Comparison of ENCODE assay signal across 9 mouse cellular contexts in the genomic region with DNA sequence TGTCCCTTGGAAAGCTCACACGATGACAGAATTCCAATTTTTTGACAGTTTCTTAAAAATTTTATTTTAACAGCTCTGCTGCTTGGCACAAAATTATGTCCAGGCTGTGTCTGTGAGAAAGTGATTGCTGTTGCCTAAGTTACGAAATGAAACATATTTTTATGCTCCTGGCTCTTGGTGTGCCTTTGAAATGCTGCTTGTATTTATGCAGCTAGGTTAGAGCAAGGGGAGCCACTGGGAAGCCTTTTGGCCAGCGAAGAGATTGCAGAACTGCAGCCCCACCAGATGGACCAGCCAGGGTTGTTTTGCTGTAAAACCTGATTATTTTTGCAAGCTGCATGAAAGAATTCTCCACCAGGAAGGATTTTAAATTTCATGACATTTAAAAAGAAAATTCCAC. TPM values are rescaled to one million over a fixed set of nuclear protein-coding genes. Genes with fewer than 3 reads are reported as not detected.
DNase-seq lines count a peak whose midpoint lies in the region.
"Had no signal": no experiment of that assay in that cellular context is flagged by ENCODE, and none has a peak within 500 bp of the region (broad histone marks: within the 10 kb centered on the region; RNA-seq: fewer than 3 reads in every experiment).

No protein-coding gene starts in this region.

- DNase-seq in heart, postnatal 10 days = peak; percentile 5 to 7
- DNase-seq in heart, adult 9 months (ENCODE audit: low spot score in 2 of 2) = no peak
- peak; percentile 45 for DNase-seq in fibroblast of lung, adult 2 months (ENCODE audit: low read depth)
- peak; percentile 33 for DNase-seq in layer of hippocampus, adult 9-10 months (ENCODE audit: low spot score)
- peak; percentile 53 to 76 for DNase-seq in right cerebral cortex, postnatal 10 days (ENCODE audit: low spot score in 2 of 2)
- DNase-seq in kidney, adult 11 months = no peak
- no peak for DNase-seq in gastrocnemius, adult 8-10 months (ENCODE audit: low spot score in 2 of 2)

- intact Hi-C loops in heart, postnatal 10 days (cut with DNase I) = no loop called here

RNA-seq across cellular contexts. Expression of a gene that starts 23.6 kb away (rescaled TPM):
- total RNA-seq in heart, postnatal 10 days (2021) = not detected
- not detected for total RNA-seq in gastrocnemius, adult 8-10 months (2022)
- total RNA-seq: monocyte, adult 5-6 weeks had no signal

RNA-seq across cellular contexts. Expression of a gene that starts 26.8 kb away (rescaled TPM):
- total RNA-seq in heart, postnatal 10 days (2021) = 1 to 10 TPM; 1.3 to 1.5 TPM
- total RNA-seq in gastrocnemius, adult 8-10 months (2022) = 1 to 10 TPM in 1 of 4 experiments, under 1 TPM in 2, not detected in 1; 0.24 to 1.1 (median 0.46) TPM
- total RNA-seq: CH12.LX; monocyte, adult 5-6 weeks had no signal

Comparison
In these comparisons a context has a peak if more than half of its experiments do, and no peak if none do; other contexts are left out.
1. DNase-seq: peak in heart, postnatal 10 days (2 of 2), fibroblast of lung, adult 2 months (single experiment), layer of hippocampus, adult 9-10 months (single experiment) and right cerebral cortex, postnatal 10 days (2 of 2); none in heart, adult 9 months (0 of 2), kidney, adult 11 months (single experiment) and gastrocnemius, adult 8-10 months (0 of 2).